Mouse (Mus musculus) urinary bladder, postnatal 36 days (tissue): Measurements from ENCODE around the gene Lax1.

Experiments
- DNase-seq, 2 experiments: peaks; one replicate each; pipeline ENCODE4 v3.0.0; 2022; ENCODE audit warnings: low spot score in 2 of 2, mixed read lengths in 1 of 2

Gene Lax1

GRCm38 (mm10) chr1:133632168-133632567, 57.7 kb downstream of the Lax1 start:
- DNase-seq = no peak
